Mouse (Mus musculus) layer of hippocampus, adult 8-10 months (tissue): ENCODE measurements at regions not wholly inside any gene's neighbourhood (a gene's known extent, or its start where the extent isn't known, plus 50 kb on each side); places are given as distances from the start of the nearest gene placed in this dataset.

Experiments used
- DNase-seq, 2 experiments: peaks; one replicate each; pipeline ENCODE4 v3.0.0; 2022; ENCODE audit warnings: low spot score in 2 of 2

- DNase-seq: peak; percentile 6 to 21
Observed at GRCm38 (mm10) chr1:47961860-47962259, 1069.2 kb upstream of the Slc39a10 start.

- DNase-seq: no peak
Observed at GRCm38 (mm10) chr1:47940688-47941087, 1048.0 kb upstream of the Slc39a10 start.

GRCm38 (mm10) chr1:47914126-47914525, 1021.5 kb upstream of the Slc39a10 start:
- DNase-seq: no peak
